Comparison of ENCODE assay signal across 7 mouse cellular contexts in the genomic region with DNA sequence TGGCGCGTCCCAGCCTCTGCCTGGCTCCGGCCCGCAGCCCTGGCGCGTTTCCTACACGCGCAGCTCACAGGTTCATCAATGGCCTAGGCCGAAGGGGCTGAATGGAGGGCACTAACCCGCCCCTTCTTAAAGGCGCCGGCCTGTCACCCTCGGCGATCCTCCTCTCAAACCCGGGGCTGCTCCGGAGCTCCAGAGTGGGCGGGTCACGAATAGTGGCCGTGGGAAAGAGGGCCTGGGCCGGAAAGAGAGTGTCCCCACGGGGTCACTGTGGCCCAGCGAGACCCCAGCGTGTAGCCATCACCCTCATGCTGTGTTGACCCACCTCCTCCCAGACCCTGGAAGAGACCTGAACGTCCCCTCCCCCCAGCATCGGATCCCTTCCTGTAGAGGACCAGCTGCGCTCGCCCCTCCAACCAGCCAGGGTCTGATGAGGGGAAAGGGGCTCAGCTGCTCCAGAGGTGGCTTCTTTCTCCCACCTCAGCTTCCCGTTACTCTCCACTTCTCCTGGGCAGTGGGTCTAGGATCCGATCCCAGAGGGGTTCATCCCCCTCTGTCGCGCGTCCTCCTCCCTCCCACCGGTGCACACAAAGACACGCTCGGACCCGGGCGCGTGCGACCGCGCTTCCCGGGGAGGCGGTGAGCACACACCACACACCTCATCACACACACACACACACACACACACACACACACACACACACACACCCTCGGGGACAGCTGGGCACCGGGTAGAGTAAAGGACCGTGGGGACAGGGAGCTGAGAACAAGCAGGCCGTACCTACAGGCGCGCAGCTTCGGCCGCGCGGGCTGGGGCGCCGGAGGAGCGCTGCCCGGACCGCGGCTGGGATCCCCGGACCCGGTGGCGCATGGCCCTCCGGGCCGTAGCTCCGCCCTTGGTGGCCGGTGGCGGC. TPM values are rescaled to one million over a fixed set of nuclear protein-coding genes. Genes with fewer than 3 reads are reported as not detected.
DNase-seq lines count a peak whose midpoint lies in the region; ATAC-seq and TF ChIP-seq lines count a peak whose summit lies in the region.

No protein-coding gene starts in this region.

- TF ChIP-seq POLR2A in small intestine, adult 2 months (IDR thresholded peaks at IDR 0.05; ENCODE audit: low read depth, low read length), result no peak

- peak overlapping the region; percentile 70 for H3K4me3 ChIP-seq in lung, embryonic 14.5 days (ENCODE audit: low read depth, low read length)
- peak overlapping the region; percentile 76 for H3K4me3 ChIP-seq in embryonic facial prominence, embryonic 15.5 days (replicated peaks)
- H3K4me3 ChIP-seq in hindbrain, embryonic 16.5 days (ENCODE audit: low read length), result peak overlapping the region; percentile 83
- peak overlapping the region; percentile 64 for H3K4me3 ChIP-seq in liver, embryonic 15.5 days (replicated peaks)
- peak overlapping the region; percentile 87 for H3K4me3 ChIP-seq in small intestine, adult 2 months (ENCODE audit: low read depth, low read length)

- TF ChIP-seq CTCF in lung, embryonic 14.5 days (IDR thresholded peaks at IDR 0.05; ENCODE audit: low read depth), result no peak
- TF ChIP-seq CTCF in small intestine, adult 2 months (IDR thresholded peaks at IDR 0.05; ENCODE audit: extremely low read depth, insufficient read length, insufficient replicate concordance, low read depth, low read length), result no peak

- peak overlapping the region; percentile 72 for H3K9ac ChIP-seq in lung, embryonic 14.5 days
- peak overlapping the region; percentile 75 for H3K9ac ChIP-seq in embryonic facial prominence, embryonic 15.5 days
- H3K9ac ChIP-seq in hindbrain, embryonic 16.5 days (ENCODE audit: low read depth, low read length), result peak overlapping the region; percentile 91
- peak overlapping the region; percentile 54 for H3K9ac ChIP-seq in liver, embryonic 15.5 days

- peak; percentile 38 for DNase-seq in lung, embryonic 14.5 days
- DNase-seq in lung, postnatal 14 days, result no peak
- DNase-seq in adrenal gland, postnatal 25 days, result peak; percentile 54

- WGBS in lung, embryonic 14.5 days, result under 1% methylated on average over 49 of the region's 67 CpGs
- under 1% methylated on average over 67 of the region's 67 CpGs for WGBS in embryonic facial prominence, embryonic 15.5 days
- under 1% methylated on average over 58 of the region's 67 CpGs for WGBS in hindbrain, embryonic 16.5 days
- under 1% methylated on average over 65 of the region's 67 CpGs for WGBS in liver, embryonic 15.5 days (ENCODE audit: insufficient replicate concordance)
- WGBS in small intestine, adult 2 months, result under 1% methylated on average over 67 of the region's 67 CpGs

- no peaks in the 10 kb centered on the region for H3K27me3 ChIP-seq in lung, embryonic 14.5 days (ENCODE audit: insufficient read depth, low read length)
- H3K27me3 ChIP-seq in embryonic facial prominence, embryonic 15.5 days, result no peaks in the 10 kb centered on the region
- H3K27me3 ChIP-seq in hindbrain, embryonic 16.5 days (replicated peaks; ENCODE audit: control insufficient read depth, insufficient read depth, low read length), result no peaks in the 10 kb centered on the region
- peaks cover 28% of the 10 kb centered on the region for H3K27me3 ChIP-seq in liver, embryonic 15.5 days
- H3K27me3 ChIP-seq in small intestine, adult 2 months (ENCODE audit: control insufficient read depth, insufficient read depth, low read length), result peaks cover 12% of the 10 kb centered on the region

- peak overlapping the region; percentile 96 for H3K4me2 ChIP-seq in lung, embryonic 14.5 days
- H3K4me2 ChIP-seq in embryonic facial prominence, embryonic 15.5 days (replicated peaks), result peak overlapping the region; percentile 96
- peak overlapping the region; percentile 92 for H3K4me2 ChIP-seq in hindbrain, embryonic 16.5 days (ENCODE audit: low read length)
- peak overlapping the region; percentile 74 for H3K4me2 ChIP-seq in liver, embryonic 15.5 days

- H3K36me3 ChIP-seq in lung, embryonic 14.5 days (ENCODE audit: insufficient read depth), result no peaks in the 10 kb centered on the region
- no peaks in the 10 kb centered on the region for H3K36me3 ChIP-seq in embryonic facial prominence, embryonic 15.5 days
- no peaks in the 10 kb centered on the region for H3K36me3 ChIP-seq in hindbrain, embryonic 16.5 days (ENCODE audit: control insufficient read depth, insufficient read depth, low read length)
- no peaks in the 10 kb centered on the region for H3K36me3 ChIP-seq in liver, embryonic 15.5 days (replicated peaks)
- no peaks in the 10 kb centered on the region for H3K36me3 ChIP-seq in small intestine, adult 2 months (ENCODE audit: control insufficient read depth, insufficient read depth, low read length)

- peak; percentile 65 for ATAC-seq in lung, embryonic 14.5 days (ENCODE audit: insufficient read depth)
- 0 out of 2 replicates have a peak, but pooled peaks have one; percentile 4 for ATAC-seq in embryonic facial prominence, embryonic 15.5 days (ENCODE audit: insufficient number of reproducible peaks, low FRiP score, low TSS enrichment, low read depth)
- ATAC-seq in hindbrain, embryonic 16.5 days, result peak; percentile 57
- peak; percentile 26 for ATAC-seq in liver, embryonic 15.5 days (ENCODE audit: insufficient read depth)

- peaks cover 5% of the 10 kb centered on the region; the same call in 1 of the 2 replicates for H3K4me1 ChIP-seq in lung, embryonic 14.5 days (ENCODE audit: insufficient read depth)
- H3K4me1 ChIP-seq in embryonic facial prominence, embryonic 15.5 days, result peaks cover 28% of the 10 kb centered on the region
- peaks cover 23% of the 10 kb centered on the region for H3K4me1 ChIP-seq in hindbrain, embryonic 16.5 days (ENCODE audit: control insufficient read depth, insufficient read depth, low read depth, low read length)
- peaks cover 34% of the 10 kb centered on the region for H3K4me1 ChIP-seq in liver, embryonic 15.5 days (replicated peaks)
- H3K4me1 ChIP-seq in small intestine, adult 2 months (ENCODE audit: control insufficient read depth, insufficient read depth, insufficient read length, low read length), result peaks cover 9% of the 10 kb centered on the region

- H3K9me3 ChIP-seq in lung, embryonic 14.5 days (ENCODE audit: low read depth, low read length), result no peaks in the 10 kb centered on the region
- H3K9me3 ChIP-seq in embryonic facial prominence, embryonic 15.5 days (replicated peaks), result no peaks in the 10 kb centered on the region
- H3K9me3 ChIP-seq in hindbrain, embryonic 16.5 days (ENCODE audit: control insufficient read depth, low read length), result no peaks in the 10 kb centered on the region
- no peaks in the 10 kb centered on the region for H3K9me3 ChIP-seq in liver, embryonic 15.5 days (replicated peaks)

- H3K27ac ChIP-seq in lung, embryonic 14.5 days (ENCODE audit: low read depth), result no peak overlapping the region; the same call in none of the 2 replicates
- peak overlapping the region; percentile 73 for H3K27ac ChIP-seq in embryonic facial prominence, embryonic 15.5 days (replicated peaks)
- peak overlapping the region; percentile 79 for H3K27ac ChIP-seq in hindbrain, embryonic 16.5 days (ENCODE audit: low read depth, low read length)
- H3K27ac ChIP-seq in liver, embryonic 15.5 days (replicated peaks), result no peak overlapping the region
- no peak overlapping the region for H3K27ac ChIP-seq in small intestine, adult 2 months (ENCODE audit: insufficient read depth, low read depth, low read length)

RNA-seq across cellular contexts. Expression of a gene that starts 2.2 kb away (rescaled TPM):
- 5.7 and 5.9 TPM in 2 replicates for polyA plus RNA-seq in lung, embryonic 14.5 days (2014; fragmentation: Nextera tagmentation; extraction: Ambion mirVana)
- 14.2 and 26.8 TPM in 2 replicates for total RNA-seq in adrenal gland, postnatal 25 days (2021)
- 8.2 and 9.1 TPM in 2 replicates for polyA plus RNA-seq in embryonic facial prominence, embryonic 15.5 days (2015; fragmentation: Nextera tagmentation; extraction: Ambion mirVana)
- 19.4 and 24.9 TPM in 2 replicates for polyA plus RNA-seq in hindbrain, embryonic 16.5 days (2015; fragmentation: Nextera tagmentation; extraction: Ambion mirVana)
- polyA plus RNA-seq in liver, embryonic 15.5 days (2015; fragmentation: Nextera tagmentation; extraction: Ambion mirVana), result 2.1 and 2.3 TPM in 2 replicates
- 3.2 and 7.3 TPM in 2 replicates for polyA plus RNA-seq in small intestine, adult 2 months (2012; rRNA removed)

RNA-seq across cellular contexts. Expression of a gene that starts 45.3 kb away (rescaled TPM):
- 52.1 and 60.3 TPM in 2 replicates for polyA plus RNA-seq in lung, embryonic 14.5 days (2014; fragmentation: Nextera tagmentation; extraction: Ambion mirVana)
- 30.6 and 35.9 TPM in 2 replicates for total RNA-seq in adrenal gland, postnatal 25 days (2021)
- polyA plus RNA-seq in embryonic facial prominence, embryonic 15.5 days (2015; fragmentation: Nextera tagmentation; extraction: Ambion mirVana), result 50.3 and 52.2 TPM in 2 replicates
- 63.1 and 67.2 TPM in 2 replicates for polyA plus RNA-seq in hindbrain, embryonic 16.5 days (2015; fragmentation: Nextera tagmentation; extraction: Ambion mirVana)
- polyA plus RNA-seq in liver, embryonic 15.5 days (2015; fragmentation: Nextera tagmentation; extraction: Ambion mirVana), result 16.5 and 22.5 TPM in 2 replicates
- 5.5 and 8.4 TPM in 2 replicates for polyA plus RNA-seq in small intestine, adult 2 months (2012; rRNA removed)

Comparison
In these comparisons a context has a peak if more than half of its experiments do, and no peak if none do; other contexts are left out.
1. ATAC-seq: peak in every context shown above with its lines; median percentile 65 in lung, embryonic 14.5 days; 57 in hindbrain, embryonic 16.5 days; 26 in liver, embryonic 15.5 days; 4 in embryonic facial prominence, embryonic 15.5 days.
2. H3K27ac ChIP-seq: peak in embryonic facial prominence, embryonic 15.5 days (single experiment) and hindbrain, embryonic 16.5 days (single experiment); none in lung, embryonic 14.5 days (single experiment), liver, embryonic 15.5 days (single experiment) and small intestine, adult 2 months (single experiment).
3. Peak in every context shown above with its lines, with median percentiles within 50 percentile points of each other: H3K4me2 ChIP-seq, H3K4me3 ChIP-seq and H3K9ac ChIP-seq.